Mouse (Mus musculus) stomach, postnatal 0 days (tissue): Measurements from ENCODE around the gene Gm4969. TPM values are rescaled to one million over a fixed set of nuclear protein-coding genes. Genes with fewer than 3 reads are reported as not detected.
"Not testable (repeated sequence)": the region's sequence is repeated elsewhere in the genome, so short reads cannot be mapped to it uniquely, and the experiment has no call there.

Experiments
- ATAC-seq: fragments of 200-750 bp; cut with Nextera tagmentation; 2 replicates; pipeline ENCODE4 v1.8.0; 2017; ENCODE audit not compliant: low FRiP score, low TSS enrichment
- DNase-seq: peaks from one replicate; pipeline ENCODE4 v3.0.0-alpha.2; 2016; ENCODE audit warnings: low spot score
- H3K27ac ChIP-seq: fragments of 300-500 bp; sonication (generic); replicated peaks from 2 replicates; pipeline ENCODE4 v1.5.1; 2014; ENCODE audit warnings: mild to moderate bottlenecking, control low read depth
- H3K27me3 ChIP-seq: fragments of 300-500 bp; sonication (generic); 2 replicates; pipeline ENCODE4 v1.6.1; 2014; ENCODE audit warnings: low read length; ENCODE audit not compliant: control insufficient read depth, insufficient read depth
- H3K36me3 ChIP-seq: fragments of 300-500 bp; sonication (generic); 2 replicates; pipeline ENCODE4 v1.6.1; 2014; ENCODE audit warnings: low read length, mixed read lengths; ENCODE audit not compliant: control insufficient read depth, insufficient read depth
- H3K4me1 ChIP-seq: fragments of 300-500 bp; sonication (generic); replicated peaks from 2 replicates; pipeline ENCODE4 v1.6.1; 2014; ENCODE audit warnings: antibody characterized with exemption; ENCODE audit not compliant: control insufficient read depth, insufficient read depth
- H3K4me2 ChIP-seq: fragments of 300-500 bp; sonication (generic); replicated peaks from 2 replicates; pipeline ENCODE4 v1.6.1; 2014; ENCODE audit warnings: low read depth, mild to moderate bottlenecking, control low read depth, moderate library complexity
- H3K4me3 ChIP-seq: fragments of 300-500 bp; sonication (generic); 2 replicates; pipeline ENCODE4 v1.5.1; 2014; ENCODE audit warnings: low read depth, low read length, control low read depth
- H3K9ac ChIP-seq: fragments of 300-500 bp; sonication (generic); 2 replicates; pipeline ENCODE4 v1.6.1; 2014; ENCODE audit warnings: mild to moderate bottlenecking, low read length, control low read depth, mixed read lengths
- H3K9me3 ChIP-seq: fragments of 300-500 bp; sonication (generic); 2 replicates; pipeline ENCODE4 v1.6.1; 2016; ENCODE audit warnings: low read length; ENCODE audit not compliant: control insufficient read depth
- CTCF ChIP-seq: IDR thresholded peaks from 2 replicates; pipeline ENCODE4 v1.5.1; 2016; ENCODE audit warnings: antibody characterized with exemption, low read depth, mild to moderate bottlenecking, moderate library complexity
- EP300 ChIP-seq: optimal IDR thresholded peaks from 2 replicates; pipeline ENCODE3; 2016; ENCODE audit warnings: antibody characterized with exemption
- WGBS: fragments of 180-500 bp; shearing (Covaris S2); extraction: QIAGEN DNeasy Blood & Tissue Kit; methylation state at CpG from one replicate; pipeline ENCODE4 v1.1.7; 2014; 5-methylcytosine and 5-hydroxymethylcytosine counted together
- polyA plus RNA-seq: library from polyadenylated mRNA; unstranded; fragments of >200 nt; fragmentation: Nextera tagmentation; extraction: Ambion mirVana; gene quantifications from 2 replicates; pipeline ENCODE4 v1.2.1, GENCODE M21; 2015

Gene Gm4969
- polyA plus RNA-seq, 1 experiment from 2014 or later: 0.72 TPM

GRCm38 (mm10) chr7:19155825-19156475 is 37.8 kb upstream of the Gm4969 start:
- Histone ChIP-seq H3K4me2 (no peak overlapping the region; the same call in 1 of the 2 replicates), H3K36me3 (no peaks in the 10 kb centered on the region), H3K27me3 (no peaks in the 10 kb centered on the region), H3K9me3 (no peaks in the 10 kb centered on the region), H3K9ac (no peak overlapping the region), H3K27ac (no peak overlapping the region), H3K4me1 (0 out of 2 replicates have a peak, but pooled peaks cover 6% of the 10 kb centered on the region), H3K4me3 (no peak overlapping the region)
- DNase-seq: peak; percentile 56
- 40% methylated on average over 13 of the region's 13 CpGs for WGBS
- TF ChIP-seq CTCF (peak; percentile 66), EP300 (no peak)
- ATAC-seq: peak; percentile 48

- H3K27me3 ChIP-seq: no peaks in the 10 kb centered on the region
- no peak for DNase-seq
Observed at GRCm38 (mm10) chr7:19154796-19155195, 36.6 kb upstream of the Gm4969 start.

GRCm38 (mm10) chr7:19151121-19151520 is 33.0 kb upstream of the Gm4969 start:
- ATAC-seq, H3K9me3 ChIP-seq, H3K36me3 ChIP-seq, H3K27ac ChIP-seq, H3K4me1 ChIP-seq, H3K4me2 ChIP-seq, DNase-seq, H3K27me3 ChIP-seq, H3K9ac ChIP-seq, H3K4me3 ChIP-seq: not testable (repeated sequence)
- WGBS: 88% methylated on average over 10 of the region's 10 CpGs

More at GRCm38 (mm10) chr7:19154796-19155195, 36.6 kb upstream of the Gm4969 start:
- no peak overlapping the region for H3K9ac ChIP-seq
- H3K9me3 ChIP-seq: no peaks in the 10 kb centered on the region
- H3K4me3 ChIP-seq: no peak overlapping the region
- H3K4me2 ChIP-seq: no peak overlapping the region
- no peak for ATAC-seq
- TF ChIP-seq EP300 (no peak), CTCF (no peak)
- H3K27ac ChIP-seq: no peak overlapping the region
- 0 out of 2 replicates have a peak, but pooled peaks cover 3% of the 10 kb centered on the region for H3K4me1 ChIP-seq
- H3K36me3 ChIP-seq: no peaks in the 10 kb centered on the region
- WGBS: 70% methylated on average over 8 of the region's 8 CpGs

- peak; percentile 98 for DNase-seq
- Histone ChIP-seq H3K4me2 (peak within 1 kb of the TSS; percentile 79), H3K27me3 (no peaks in the 10 kb centered on the region), H3K4me1 (peaks cover 2% of the 10 kb centered on the region; the same call in 1 of the 2 replicates), H3K9me3 (no peaks in the 10 kb centered on the region), H3K4me3 (peak within 1 kb of the TSS; percentile 52), H3K27ac (peak within 1 kb of the TSS; percentile 79), H3K36me3 (no peaks in the 10 kb centered on the region), H3K9ac (peak within 1 kb of the TSS; percentile 56)
- WGBS: under 1% methylated on average over 24 of the region's 24 CpGs
- no peak for TF ChIP-seq EP300
- TF ChIP-seq CTCF: no peak
- ATAC-seq: peak; percentile 94
Observed at GRCm38 (mm10) chr7:19149626-19150025, 31.5 kb upstream of the Gm4969 start, which contains the start of gene Snrpd2. Gene Snrpd2 (plus strand): TSS chr7:19149722.

GRCm38 (mm10) chr7:19148875-19149541 is 30.8 kb upstream of the Gm4969 start, which contains the start of gene Qpctl:
Gene Qpctl (minus strand): TSS chr7:19149291.
- WGBS: under 1% methylated on average over 43 of the region's 43 CpGs
- DNase-seq (peak; percentile 98), ATAC-seq (peak; percentile 97)
- Histone ChIP-seq H3K4me3 (peak within 1 kb of the TSS; percentile 52), H3K36me3 (no peaks in the 10 kb centered on the region), H3K9ac (peak within 1 kb of the TSS; percentile 56), H3K27ac (peak within 1 kb of the TSS; percentile 79), H3K4me2 (peak within 1 kb of the TSS; percentile 79), H3K4me1 (peaks cover 2% of the 10 kb centered on the region; the same call in 1 of the 2 replicates), H3K27me3 (no peaks in the 10 kb centered on the region), H3K9me3 (no peaks in the 10 kb centered on the region)
- no peak for TF ChIP-seq EP300
- TF ChIP-seq CTCF: no peak
